Mouse (Mus musculus) megakaryocyte, adult 5-6 weeks (primary cell): ENCODE measurements around the gene Cmtm2a. TPM values are rescaled to one million over a fixed set of nuclear protein-coding genes. Genes with fewer than 3 reads are reported as not detected.
A peak's percentile ranks its signal among the peaks of the same experiment; 100 is the strongest.
"Not testable (repeated sequence)": the region's sequence is repeated elsewhere in the genome, so short reads cannot be mapped to it uniquely, and the experiment has no call there.

ENCODE experiments used
- ATAC-seq: 2 replicates; pipeline ENCODE4 v1.8.0; 2016; ENCODE audit warnings: mild to moderate bottlenecking, inconsistent platforms; ENCODE audit not compliant: poor library complexity, severe bottlenecking
- total RNA-seq, 2 experiments: library from RNA; stranded (forward) in 1 of 2; stranded (reverse) in 1 of 2; fragments of 153-499, 151-499 nt in 1 of 2; fragments of 221-1000, 200-1000 nt in 1 of 2; gene quantifications; 2 replicates each; pipeline versions ENCODE4 v1.2.3 to v1.2.4; 2015 to 2017

Cmtm2a gene
- total RNA-seq (2015) (not detected in 2 replicates), total RNA-seq (2017) (not detected in 2 replicates)

GRCm38 (mm10) chr8:104293081-104293480 lies at the start of gene Cmtm2a:
TSS of gene Cmtm2a (minus strand) at chr8:104293181.
- not testable (repeated sequence) for ATAC-seq

- ATAC-seq: no peak
Measured at GRCm38 (mm10) chr8:104342426-104342825, 49.4 kb upstream of the Cmtm2a start.

- no peak for ATAC-seq
Measured at GRCm38 (mm10) chr8:104341678-104342077, 48.7 kb upstream of the Cmtm2a start.

- peak; percentile 33 for ATAC-seq
Measured at GRCm38 (mm10) chr8:104341106-104341561, 48.2 kb upstream of the Cmtm2a start.

GRCm38 (mm10) chr8:104340233-104341105 lies 47.5 kb upstream of the Cmtm2a start:
- peak; percentile 61 for ATAC-seq

GRCm38 (mm10) chr8:104339983-104340232 lies 46.9 kb upstream of the Cmtm2a start:
- no peak for ATAC-seq

GRCm38 (mm10) chr8:104339229-104339982 lies 46.4 kb upstream of the Cmtm2a start, which contains the start of gene Cmtm3:
TSS of gene Cmtm3 (plus strand) at chr8:104339410.
- ATAC-seq: no peak

GRCm38 (mm10) chr8:104337890-104338289 lies 44.9 kb upstream of the Cmtm2a start:
- no peak for ATAC-seq

GRCm38 (mm10) chr8:104336806-104337205 lies 43.8 kb upstream of the Cmtm2a start:
- ATAC-seq: no peak

- no peak for ATAC-seq
Measured at GRCm38 (mm10) chr8:104334196-104334595, 41.2 kb upstream of the Cmtm2a start.

- ATAC-seq: peak; percentile 84
Measured at GRCm38 (mm10) chr8:104333786-104334185, 40.8 kb upstream of the Cmtm2a start.

- no peak for ATAC-seq
Measured at GRCm38 (mm10) chr8:104332665-104333631, 40.0 kb upstream of the Cmtm2a start.

GRCm38 (mm10) chr8:104321930-104322329 lies 28.9 kb upstream of the Cmtm2a start, which contains the start of gene Cmtm2b:
TSS of gene Cmtm2b (plus strand) at chr8:104322230.
- not testable (repeated sequence) for ATAC-seq

GRCm38 (mm10) chr8:104321267-104321666 lies 28.3 kb upstream of the Cmtm2a start, which contains the start of gene Gm11020:
TSS of gene Gm11020 (plus strand) at chr8:104321567.
- ATAC-seq: not testable (repeated sequence)

GRCm38 (mm10) chr8:104313311-104313710 lies 20.3 kb upstream of the Cmtm2a start:
- ATAC-seq: no peak

GRCm38 (mm10) chr8:104312023-104312422 lies 19.0 kb upstream of the Cmtm2a start:
- ATAC-seq: not testable (repeated sequence)

GRCm38 (mm10) chr8:104309441-104310155 lies 16.6 kb upstream of the Cmtm2a start, which contains the start of the genes Gm45711 and Cmtm1:
TSS of gene Gm45711 (minus strand) at chr8:104310081.
TSS of gene Cmtm1 (minus strand) at chr8:104310145.
- not testable (repeated sequence) for ATAC-seq

- not testable (repeated sequence) for ATAC-seq
Measured at GRCm38 (mm10) chr8:104308341-104308740, 15.4 kb upstream of the Cmtm2a start.

GRCm38 (mm10) chr8:104304962-104305361 lies 12.0 kb upstream of the Cmtm2a start:
- ATAC-seq: peak; percentile 33; the same call in 1 of the 2 replicates
